Mouse (Mus musculus) embryo, embryonic 11 days (tissue): Measurements from ENCODE around the gene Cep135.
A peak's percentile ranks its signal among the peaks of the same experiment; 100 is the strongest.

Experiments used
- DNase-seq: peaks from one replicate; pipeline ENCODE4 v3.0.0-alpha.2; 2015

The Cep135 gene

GRCm38 (mm10) chr5:76588551-76589283 is at the start of gene Cep135:
Cep135 (plus strand) TSS chr5:76588698.
- peak; percentile 95 for DNase-seq

- no peak for DNase-seq
These were observed 48.3 kb upstream of the Cep135 start for GRCm38 (mm10) chr5:76540181-76540580.

- DNase-seq = peak; percentile 23
These were observed 47.7 kb upstream of the Cep135 start for GRCm38 (mm10) chr5:76540842-76541241.

DNA sequence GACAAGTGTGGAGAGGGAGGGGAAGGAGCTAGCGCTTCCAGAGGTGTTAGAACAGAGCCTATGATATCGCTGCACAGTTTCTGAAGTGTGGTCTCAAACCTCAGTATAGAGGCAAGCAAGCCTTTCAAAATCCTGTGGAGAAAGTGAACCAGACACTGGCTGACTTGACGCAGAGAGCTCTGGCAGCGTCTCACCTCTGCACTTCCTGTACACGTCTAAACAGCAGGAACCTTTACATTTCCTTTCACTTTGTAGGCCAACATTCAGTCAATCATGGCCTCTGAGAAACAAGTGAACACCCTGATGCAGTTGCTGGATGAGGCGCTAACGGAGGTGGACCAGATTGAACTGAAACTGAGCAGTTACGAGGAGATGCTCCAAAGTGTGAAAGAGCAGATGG is 45.3 kb upstream of the Cep135 start:
- DNase-seq = no peak

DNA sequence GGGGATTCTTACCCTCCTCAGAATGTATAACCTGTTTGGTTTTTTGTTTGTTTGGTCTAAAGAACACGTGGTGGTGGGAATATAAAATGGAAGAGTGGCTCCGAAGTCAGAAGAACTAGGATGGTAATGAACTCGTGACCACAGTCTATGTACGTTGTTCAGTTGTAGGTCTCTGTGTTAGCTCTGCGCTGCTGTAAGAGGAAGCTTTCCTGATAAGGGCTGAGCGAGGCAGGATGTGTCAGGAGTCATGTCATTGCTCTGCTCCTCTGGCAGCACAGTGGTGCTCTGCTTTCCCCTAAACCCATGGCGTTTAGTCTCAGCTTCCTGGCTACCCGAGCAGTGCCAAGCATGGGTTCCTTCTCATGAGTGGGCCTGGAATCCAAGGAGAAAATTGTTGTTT is 38.1 kb upstream of the Cep135 start:
- no peak for DNase-seq

DNA sequence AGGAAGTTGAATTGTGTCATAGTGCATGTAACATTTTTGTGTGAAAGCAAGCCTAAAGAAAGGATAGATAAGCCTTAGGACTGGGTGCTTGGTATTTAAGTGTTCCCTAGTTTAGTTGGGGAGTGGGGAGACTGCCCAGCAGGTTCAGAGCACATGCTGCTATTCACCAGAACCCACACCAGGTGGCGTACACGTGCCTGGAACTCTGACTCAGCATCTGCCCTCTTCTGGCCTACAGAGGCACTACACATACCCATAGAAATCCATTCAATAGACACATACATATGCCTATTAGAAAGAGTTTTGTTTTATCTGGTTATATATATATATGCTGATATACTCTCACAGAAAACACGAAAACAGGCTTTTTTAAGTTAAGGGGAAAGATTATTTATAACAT is 23.2 kb upstream of the Cep135 start:
- peak; percentile 57 for DNase-seq

GRCm38 (mm10) chr5:76574251-76574650 is 14.2 kb upstream of the Cep135 start:
- no peak for DNase-seq

DNA sequence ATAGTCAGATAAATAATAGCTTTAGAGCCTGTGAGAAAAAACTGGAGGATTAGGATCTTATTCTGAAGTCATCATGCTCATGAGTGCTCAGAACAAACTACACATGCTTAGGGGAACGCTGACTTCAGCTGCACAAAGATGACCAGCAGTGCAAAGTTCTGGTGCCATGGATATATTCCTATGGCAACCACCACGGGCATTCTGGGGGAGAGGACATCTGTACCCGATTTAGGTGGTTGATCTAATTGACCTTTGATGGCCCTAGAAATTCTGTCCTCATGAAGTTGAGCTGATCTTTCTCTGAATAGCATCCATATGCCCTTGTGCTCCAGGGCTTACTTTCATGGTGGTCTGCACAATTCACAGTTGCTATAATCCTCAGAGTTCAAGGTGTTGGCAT is 11.5 kb upstream of the Cep135 start:
- peak; percentile 5 for DNase-seq

DNA sequence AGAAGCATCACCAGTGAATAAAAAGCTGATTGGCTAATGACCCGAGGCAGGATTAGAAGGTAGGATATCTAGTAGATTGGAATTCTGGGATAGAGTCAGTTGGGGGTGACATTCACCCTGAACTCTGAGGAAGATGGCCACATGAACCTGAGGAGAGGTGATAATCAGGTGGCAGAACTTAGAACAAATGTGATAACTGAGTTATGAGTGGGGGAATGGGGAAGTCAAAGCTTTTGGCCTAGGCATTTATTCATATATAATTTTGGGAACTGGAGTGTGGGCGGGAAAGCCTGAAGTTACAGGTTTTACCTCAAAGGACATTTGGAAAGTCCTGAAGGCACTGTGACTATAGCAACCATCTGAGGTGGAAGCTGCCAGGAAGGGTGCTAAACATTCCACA is 3.1 kb upstream of the Cep135 start:
- DNase-seq = no peak

- DNase-seq = no peak
These were observed 813 bp downstream of the Cep135 start for GRCm38 (mm10) chr5:76589311-76589710.

- DNase-seq = no peak
These were observed 1.5 kb downstream of the Cep135 start for GRCm38 (mm10) chr5:76590009-76590408.

DNA sequence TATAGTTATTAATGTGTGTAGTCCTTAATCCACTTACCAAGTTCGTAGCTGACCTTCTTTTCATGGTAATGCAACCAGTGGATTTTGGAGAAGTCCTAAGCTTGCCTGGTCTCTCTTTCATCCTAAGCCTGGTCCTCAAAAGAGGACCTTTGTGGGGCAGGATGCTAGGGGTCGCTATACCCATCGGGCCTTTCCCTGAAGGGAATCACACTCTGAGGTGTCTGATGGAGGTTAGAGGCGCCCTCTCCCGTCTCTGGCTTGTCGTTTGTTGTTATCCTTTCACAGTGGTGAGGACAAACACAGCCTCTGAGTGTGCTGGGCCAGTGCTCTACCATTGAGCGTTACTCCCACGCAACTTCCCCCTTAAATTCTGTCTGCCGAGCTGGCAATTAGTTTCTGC is 3.4 kb downstream of the Cep135 start:
- peak; percentile 16 for DNase-seq

DNA sequence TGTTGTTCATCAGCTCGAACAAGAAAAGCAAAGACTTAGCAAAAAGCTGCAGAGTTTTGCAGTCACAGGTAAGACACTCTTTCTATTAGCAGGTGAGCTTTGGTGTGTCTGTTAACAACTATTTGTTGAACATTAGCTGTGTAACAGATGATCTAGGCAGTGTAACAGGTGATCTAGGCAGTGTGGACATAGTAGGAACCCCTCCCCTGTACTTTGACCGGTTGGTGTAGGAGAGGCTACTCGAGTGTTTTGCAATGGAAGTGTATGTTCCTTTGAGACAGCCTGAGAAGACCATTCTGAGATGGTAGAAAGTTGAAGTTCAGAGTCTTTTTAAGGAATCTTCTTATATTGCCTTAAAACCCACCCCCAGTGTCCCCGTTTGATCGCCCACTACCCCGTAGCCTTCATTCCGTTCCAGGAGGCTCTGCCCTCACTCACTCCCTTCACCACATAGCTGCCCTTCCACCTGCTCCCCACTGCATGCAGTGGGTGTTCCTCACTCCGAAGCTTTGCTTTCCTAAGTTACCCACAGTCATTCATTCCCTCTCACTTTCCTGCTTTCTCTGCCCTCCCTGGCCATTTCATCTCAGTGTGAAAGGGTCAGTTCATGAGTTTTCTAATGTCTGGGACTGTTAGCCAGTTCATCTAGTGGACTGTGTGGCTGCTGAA is 21.3 kb downstream of the Cep135 start:
- DNase-seq = no peak

GRCm38 (mm10) chr5:76612867-76613499 is 24.5 kb downstream of the Cep135 start:
- peak; percentile 16 for DNase-seq

DNA sequence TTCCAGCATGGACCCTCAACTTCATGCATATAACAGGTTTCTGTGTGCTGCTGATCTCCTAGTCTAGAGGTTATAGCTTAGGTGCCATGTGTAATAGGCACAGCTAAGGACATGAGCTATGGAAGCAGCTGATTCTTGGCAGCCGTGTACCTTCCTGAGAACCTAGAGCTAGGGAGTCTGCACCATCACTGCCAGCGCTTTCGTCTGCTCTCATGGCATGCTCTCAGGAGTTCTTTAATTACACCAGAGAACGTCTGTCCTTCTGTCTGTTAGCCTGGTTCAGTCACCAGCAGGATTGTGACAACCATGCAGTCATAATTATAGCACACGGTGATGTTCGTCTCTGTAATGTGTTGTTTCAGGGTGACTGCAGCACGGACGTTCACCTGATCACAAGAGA is 26.8 kb downstream of the Cep135 start:
- DNase-seq = no peak

GRCm38 (mm10) chr5:76616196-76616747 is 27.8 kb downstream of the Cep135 start:
- DNase-seq = no peak

DNA sequence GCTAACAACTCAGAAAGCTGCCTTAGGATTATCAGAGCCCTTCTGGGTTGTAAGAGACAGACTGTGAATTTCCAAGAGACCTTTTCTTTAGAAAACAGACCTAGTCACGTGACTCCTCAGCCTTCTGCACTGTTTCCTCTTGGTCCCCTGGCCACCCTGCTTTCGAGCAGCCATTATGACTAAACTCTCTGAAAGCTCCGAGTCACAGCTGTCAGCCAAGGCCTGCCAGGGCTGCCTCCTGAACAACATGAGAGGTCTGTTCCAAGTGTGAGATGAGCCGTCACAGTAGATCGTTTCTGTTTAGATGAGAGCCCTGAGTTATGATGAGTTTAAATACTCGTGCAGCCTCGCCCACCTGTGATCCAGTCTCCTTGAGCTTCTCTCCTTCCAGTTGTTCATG is 30.3 kb downstream of the Cep135 start:
- DNase-seq = no peak

DNA sequence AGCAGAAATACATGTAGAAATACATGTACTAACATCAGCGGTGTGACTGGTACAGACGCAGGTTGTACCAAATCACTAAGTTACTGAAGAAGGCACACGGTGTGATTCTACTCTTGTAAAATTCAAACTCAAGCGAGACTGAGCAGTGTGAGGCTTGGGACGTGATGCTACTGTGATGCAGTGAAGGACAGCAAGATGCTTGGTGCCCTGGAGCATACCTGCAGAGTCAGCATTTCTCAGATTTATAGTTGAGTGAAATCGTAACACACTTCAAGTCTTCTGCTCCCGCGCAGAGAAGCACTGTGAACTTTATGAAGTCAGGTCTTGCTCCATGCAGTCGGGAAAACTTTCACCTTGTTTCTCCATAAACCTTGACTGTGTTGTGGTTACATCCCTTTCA is 35.3 kb downstream of the Cep135 start:
- no peak for DNase-seq

- DNase-seq = no peak
These were observed 39.3 kb downstream of the Cep135 start for GRCm38 (mm10) chr5:76627770-76628169.

DNA sequence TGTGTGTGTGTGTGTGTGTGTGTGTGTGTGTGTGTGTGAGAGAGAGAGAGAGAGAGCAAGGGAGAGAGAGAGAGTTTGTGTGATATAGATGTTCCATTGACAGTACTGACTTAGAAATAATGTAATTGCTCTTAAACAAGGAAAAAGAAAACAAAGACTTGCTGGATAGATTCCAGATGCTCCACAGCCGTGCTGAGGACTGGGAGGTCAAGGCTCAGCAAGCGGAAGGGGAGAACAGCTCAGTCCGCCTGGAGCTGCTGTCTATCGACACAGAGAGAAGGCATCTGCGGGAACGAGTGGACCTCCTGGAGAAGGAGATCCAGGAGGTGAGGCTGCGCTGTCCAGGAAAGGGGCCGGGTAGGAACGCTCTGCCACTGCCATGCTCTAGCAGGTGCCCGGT is 45.5 kb downstream of the Cep135 start:
- DNase-seq = peak; percentile 17

GRCm38 (mm10) chr5:76635592-76635991 is 47.1 kb downstream of the Cep135 start:
- DNase-seq = no peak

GRCm38 (mm10) chr5:76642076-76642475 is 53.6 kb downstream of the Cep135 start:
- no peak for DNase-seq

GRCm38 (mm10) chr5:76644234-76644633 is 55.7 kb downstream of the Cep135 start:
- DNase-seq = no peak
